Mouse (Mus musculus): ENCODE data around the gene Magix. TPM values are rescaled to one million over a fixed set of nuclear protein-coding genes. Genes with fewer than 3 reads are reported as not detected.

Gene Magix
- total RNA-seq, 2 experiments from 2014 or later: 21.0 to 31.0 TPM

- peak within 1 kb of the TSS; percentile 81 for H3K4me3 ChIP-seq
- DNase-seq: peak; percentile 82
- intact Hi-C loops (cut with DNase I): loop anchor here (10.0 kb wide), 1 partner anchor 122 kb away; the partner anchor contains the start of genes Foxp3 and Ppp1r3f
- TF ChIP-seq CTCF (IDR thresholded peaks at IDR 0.05): no peak
- peak within 1 kb of the TSS; percentile 89 for H3K27ac ChIP-seq
These were observed 15.9 kb upstream of the Magix start, which contains the start of gene Gpkow for GRCm38 (mm10) chrX:7696954-7697381. TSS of gene Gpkow (plus strand) at chrX:7697131.

GRCm38 (mm10) chrX:7696520-7696919, 15.5 kb upstream of the Magix start:
- intact Hi-C loops (cut with DNase I): loop anchor here (10.0 kb wide), 1 partner anchor 122 kb away; the partner anchor contains the start of genes Foxp3 and Ppp1r3f
- Histone ChIP-seq H3K27ac (peak overlapping the region; percentile 28), H3K4me3 (peak overlapping the region; percentile 81)
- no peak for TF ChIP-seq CTCF (IDR thresholded peaks at IDR 0.05)
- DNase-seq: no peak

- TF ChIP-seq CTCF (IDR thresholded peaks at IDR 0.05): peak; percentile 68
- Histone ChIP-seq H3K27ac (no peak overlapping the region), H3K4me3 (no peak overlapping the region)
- intact Hi-C loops (cut with DNase I): loop anchor here (5.0 to 10.0 kb wide), 3 partner anchors 46 to 271 kb away; partner anchors contain the start of genes Foxp3 and Ppp1r3f
- DNase-seq: peak; percentile 31
These were observed 11.8 kb upstream of the Magix start for GRCm38 (mm10) chrX:7692862-7693261.

DNA sequence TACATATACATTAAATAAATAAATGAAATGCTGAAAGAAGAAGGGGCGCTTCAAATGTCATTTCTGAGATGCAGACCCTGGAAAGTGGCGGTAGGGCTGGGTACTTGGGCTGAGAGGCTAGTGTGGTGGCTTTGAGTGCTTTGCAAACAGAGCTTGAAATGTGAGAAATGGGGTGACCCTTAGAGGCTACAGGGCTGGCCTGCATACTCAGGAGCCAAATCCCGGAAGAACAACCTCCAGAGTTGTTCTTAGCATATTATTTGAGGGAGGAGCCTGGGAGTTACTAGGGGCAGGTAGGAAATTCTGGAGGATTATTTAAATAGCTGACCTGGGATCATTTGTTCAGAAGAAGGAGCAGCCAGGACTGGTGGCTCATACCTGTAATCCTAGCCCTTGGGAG, 9.4 kb upstream of the Magix start:
- TF ChIP-seq CTCF (IDR thresholded peaks at IDR 0.05): no peak
- DNase-seq: no peak
- no peak overlapping the region for H3K4me3 ChIP-seq
- intact Hi-C loops (cut with DNase I): loop anchor here (5.0 to 10.0 kb wide), 3 partner anchors 43 to 268 kb away; partner anchors contain the start of genes Foxp3 and Ppp1r3f
- peak overlapping the region; percentile 17; the same call in 1 of the 2 replicates for H3K27ac ChIP-seq

DNA sequence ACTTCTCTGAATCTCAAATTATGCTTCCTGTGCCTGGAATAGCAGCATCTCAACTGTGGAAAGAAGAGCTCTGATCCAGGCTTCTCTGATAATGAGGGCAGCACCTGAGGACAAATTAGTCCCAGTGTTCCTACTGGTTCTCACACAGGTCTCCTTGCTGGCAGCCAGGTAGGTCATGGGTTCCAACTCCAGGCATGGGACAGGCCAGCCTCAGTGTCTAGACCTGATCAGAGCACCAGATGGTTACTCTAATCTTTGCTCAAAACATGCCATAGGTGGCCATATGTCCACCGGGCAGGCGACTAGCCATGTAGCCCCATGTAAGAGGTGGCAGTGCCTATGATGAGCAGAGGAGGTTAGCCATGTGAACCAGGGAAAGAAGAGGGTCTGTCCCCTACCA, 7.3 kb upstream of the Magix start:
- Histone ChIP-seq H3K27ac (no peak overlapping the region), H3K4me3 (no peak overlapping the region)
- TF ChIP-seq CTCF (IDR thresholded peaks at IDR 0.05): no peak
- intact Hi-C loops (cut with DNase I): no loop called here
- no peak for DNase-seq

- peak overlapping the region; percentile 90 for H3K27ac ChIP-seq
- no peak for TF ChIP-seq CTCF (IDR thresholded peaks at IDR 0.05)
- peak overlapping the region; percentile 75 for H3K4me3 ChIP-seq
- no peak for DNase-seq
- intact Hi-C loops (cut with DNase I): no loop called here
These were observed 1.0 kb downstream of the Magix start for GRCm38 (mm10) chrX:7680057-7680412.

- H3K4me3 ChIP-seq: peak overlapping the region; percentile 75
- intact Hi-C loops (cut with DNase I): no loop called here
- DNase-seq: peak; percentile 95
- TF ChIP-seq CTCF (IDR thresholded peaks at IDR 0.05): peak; percentile 93
- peak overlapping the region; percentile 90 for H3K27ac ChIP-seq
These were observed 1.5 kb downstream of the Magix start for GRCm38 (mm10) chrX:7679405-7680056.

DNA sequence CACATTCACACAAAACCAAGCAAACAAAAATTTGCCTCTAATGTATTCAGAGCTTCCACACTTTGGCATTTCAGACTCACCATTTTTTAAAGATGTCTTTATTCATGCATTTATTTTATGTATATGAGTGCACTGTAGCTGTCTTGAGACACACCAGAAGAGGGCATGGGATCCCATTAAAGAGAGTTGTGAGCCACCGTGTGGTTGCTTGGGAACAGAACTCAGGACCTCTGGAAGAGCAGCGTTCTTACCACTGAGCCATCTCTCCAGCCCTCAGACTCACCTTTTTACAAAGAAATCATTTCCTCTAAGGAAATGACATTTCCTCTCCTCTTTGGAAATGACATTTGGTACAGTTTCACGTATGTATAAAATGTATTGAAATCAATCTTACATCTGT, 2.1 kb downstream of the Magix start:
- peak overlapping the region; percentile 90 for H3K27ac ChIP-seq
- peak overlapping the region; percentile 75 for H3K4me3 ChIP-seq
- peak; percentile 20; the same call in 1 of the 2 replicates for TF ChIP-seq CTCF (IDR thresholded peaks at IDR 0.05)
- DNase-seq: no peak
- intact Hi-C loops (cut with DNase I): no loop called here

GRCm38 (mm10) chrX:7675001-7675380, 6.1 kb downstream of the Magix start:
- peak overlapping the region; percentile 88; the same call in 1 of the 2 replicates for H3K27ac ChIP-seq
- DNase-seq: no peak
- peak overlapping the region; percentile 37 for H3K4me3 ChIP-seq
- intact Hi-C loops (cut with DNase I): no loop called here
- TF ChIP-seq CTCF (IDR thresholded peaks at IDR 0.05): no peak

GRCm38 (mm10) chrX:7674284-7675000, 6.6 kb downstream of the Magix start:
- no peak for TF ChIP-seq CTCF (IDR thresholded peaks at IDR 0.05)
- Histone ChIP-seq H3K27ac (peak overlapping the region; percentile 88), H3K4me3 (peak overlapping the region; percentile 37)
- no peak for DNase-seq
- intact Hi-C loops (cut with DNase I): no loop called here

GRCm38 (mm10) chrX:7673578-7674281, 7.3 kb downstream of the Magix start:
- intact Hi-C loops (cut with DNase I): no loop called here
- Histone ChIP-seq H3K4me3 (peak overlapping the region; percentile 37), H3K27ac (peak overlapping the region; percentile 88)
- TF ChIP-seq CTCF (IDR thresholded peaks at IDR 0.05): no peak
- DNase-seq: peak; percentile 42

DNA sequence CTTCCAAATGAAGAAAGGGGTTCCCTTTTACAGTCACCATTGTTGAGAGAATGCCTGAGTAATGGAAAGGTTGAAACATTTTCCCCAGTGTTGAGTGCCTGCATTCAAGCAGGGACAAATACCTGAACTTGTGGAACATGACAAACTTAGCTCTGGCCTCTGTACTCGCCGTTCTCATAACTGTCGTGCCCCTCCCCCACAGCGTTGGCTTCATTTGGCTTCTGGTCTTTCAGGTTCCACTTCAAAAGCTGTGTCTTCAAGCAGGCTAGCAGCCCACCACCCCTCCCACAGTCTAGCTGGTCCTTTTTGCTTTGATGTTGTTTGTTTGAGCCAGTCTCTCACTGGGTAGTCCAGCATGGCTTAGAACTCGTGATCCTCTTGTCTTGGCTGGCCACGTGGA, 8.3 kb downstream of the Magix start:
- no peak for TF ChIP-seq CTCF (IDR thresholded peaks at IDR 0.05)
- peak; percentile 38 for DNase-seq
- Histone ChIP-seq H3K4me3 (no peak overlapping the region), H3K27ac (peak overlapping the region; percentile 88)
- intact Hi-C loops (cut with DNase I): no loop called here
